Mouse (Mus musculus): ENCODE measurements at regions not wholly inside any gene's neighbourhood (a gene's known extent, or its start where the extent isn't known, plus 50 kb on each side); places are given as distances from the start of the nearest gene placed in this dataset.

GRCm38 (mm10) chr13:56992022-56992421 is 96.2 kb upstream of the Trpc7 start:
- TF ChIP-seq POLR2A (IDR thresholded peaks at IDR 0.05; ENCODE audit: borderline replicate concordance, low read depth, low read length) (no peak), CTCF (IDR thresholded peaks at IDR 0.05; ENCODE audit: low read depth, low read length) (no peak)

Data from bone marrow macrophage, adult 2 months (primary cell).